Comparison of ENCODE assay signal across 19 mouse cellular contexts in the genomic region with DNA sequence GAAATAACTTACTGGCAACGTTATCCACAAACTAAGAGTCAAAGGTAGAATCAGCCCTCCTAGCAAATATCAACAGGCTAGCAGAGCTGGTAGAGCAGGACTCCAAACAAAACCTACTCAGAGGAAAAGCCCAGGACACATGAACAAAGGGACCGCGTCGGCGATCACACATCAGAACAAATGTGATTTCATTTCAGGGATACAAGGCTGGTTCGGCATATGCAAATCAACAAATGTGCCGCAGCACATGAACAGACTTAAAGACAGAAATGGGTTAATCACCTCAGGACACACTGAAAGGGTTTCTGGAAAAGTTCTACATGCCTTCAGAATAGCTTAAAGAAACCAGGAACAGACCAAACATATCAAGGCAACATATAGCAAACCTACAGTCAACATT.
DNase-seq lines count a peak whose midpoint lies in the region; TF ChIP-seq lines count a peak whose summit lies in the region.
"Had no signal": no experiment of that assay in that cellular context is flagged by ENCODE, and none has a peak within 500 bp of the region (broad histone marks: within the 10 kb centered on the region; RNA-seq: fewer than 3 reads in every experiment).

No protein-coding gene starts in this region.

- H3K79me2 ChIP-seq in heart, adult 2 months (replicated peaks; ENCODE audit: control insufficient read depth, insufficient read depth, low read length) = no peaks in the 10 kb centered on the region
- H3K79me2 ChIP-seq in CH12.LX (replicated peaks; ENCODE audit: control insufficient read depth, extremely low read depth, insufficient read depth, poor library complexity, severe bottlenecking) = peaks cover 19% of the 10 kb centered on the region

- no peak for TF ChIP-seq RAD21 in CH12.LX (IDR thresholded peaks at IDR 0.05; ENCODE audit: low read depth, low read length)

- intact Hi-C loops in heart, adult 2 months (cut with DNase I) = no loop called here

- DNase-seq in heart, adult 11 months = peak; percentile 61
- DNase-seq in heart, adult 2 months = no peak
- no peak for DNase-seq in layer of hippocampus, adult 2 months (ENCODE audit: low spot score in 2 of 2)
- DNase-seq in layer of hippocampus, adult 18-20 months (ENCODE audit: low spot score in 2 of 2) = no peak
- DNase-seq in CH12.LX (ENCODE audit: extremely low read depth) = no peak
- DNase-seq in frontal cortex, postnatal 14 days (ENCODE audit: low spot score in 2 of 2) = no peak
- DNase-seq: adrenal gland, adult 2 months; adrenal gland, adult 8-10 months; adrenal gland, postnatal 10 days; adrenal gland, postnatal 14 days; adrenal gland, postnatal 25 days; adrenal gland, postnatal 36 days; B cell, adult 2 months; cerebellum, adult 11 months; cerebellum, adult 11-12 months; cerebellum, adult 18-20 months; cerebellum, adult 2 months had no signal

- H3K27ac ChIP-seq in heart, adult 2 months = no peak overlapping the region
- peak overlapping the region; percentile 7; the same call in 1 of the 2 replicates for H3K27ac ChIP-seq in layer of hippocampus, adult 2 months
- H3K27ac ChIP-seq in CH12.LX (ENCODE audit: insufficient read depth, low read depth) = peak overlapping the region; percentile 40

- H3K4me3 ChIP-seq in heart, adult 2 months = no peak overlapping the region
- H3K4me3 ChIP-seq in layer of hippocampus, adult 2 months = no peak overlapping the region
- H3K4me3 ChIP-seq in CH12.LX (replicated peaks in 1 of 3; ENCODE audit: low read depth in 2 of 3, low read length in 2 of 3, poor library complexity in 1 of 3) = peak overlapping the region; percentile 33 to 49 (median 34)

- in situ Hi-C loops in CH12.LX (cut with MboI; ENCODE audit: low pct_ligation_motif_present, low pct_unique_long_range_greater_than_20kb, low sequenced_read_pairs) = no loop called here

- dilution Hi-C loops in CH12.LX (cut with MboI; ENCODE audit: extremely low pct_ligation_motif_present, extremely low pct_unique_long_range_greater_than_20kb, low sequenced_read_pairs) = no loop called here

- peaks cover 3% of the 10 kb centered on the region; the same call in 1 of the 2 replicates for H3K4me1 ChIP-seq in heart, adult 2 months (ENCODE audit: control insufficient read depth, insufficient read depth, low read length)
- peaks cover 15 to 72% of the 10 kb centered on the region in 2 experiments for H3K4me1 ChIP-seq in CH12.LX (ENCODE audit: control insufficient read depth in 1 of 2, insufficient read depth in 2 of 2)

- no peak for TF ChIP-seq CTCF in heart, adult 2 months (IDR thresholded peaks at IDR 0.05)
- TF ChIP-seq CTCF in layer of hippocampus, adult 2 months (conservative IDR thresholded peaks at IDR 0.05) = no peak
- TF ChIP-seq CTCF in CH12.LX (conservative IDR thresholded peaks at IDR 0.05 in 1 of 2, IDR thresholded peaks at IDR 0.05 in 1 of 2; ENCODE audit: low read depth in 2 of 2, low read length in 2 of 2) = no peak

- H3K36me3 ChIP-seq in heart, adult 2 months (ENCODE audit: control insufficient read depth, insufficient read depth, low read length) = peaks cover 4% of the 10 kb centered on the region; the same call in 1 of the 2 replicates
- H3K36me3 ChIP-seq in CH12.LX (replicated peaks in 1 of 2; ENCODE audit: control insufficient read depth in 1 of 2, insufficient read depth in 1 of 2, low read length in 1 of 2) = peaks cover 17 to 27% of the 10 kb centered on the region in 2 experiments

- H3K9me3 ChIP-seq in CH12.LX (replicated peaks; ENCODE audit: low read length) = no peaks in the 10 kb centered on the region
- H3K9me3 ChIP-seq: G1E had no signal

- TF ChIP-seq EP300 in heart, adult 2 months (IDR thresholded peaks at IDR 0.05; ENCODE audit: insufficient read depth, low read depth, low read length) = no peak
- TF ChIP-seq EP300 in CH12.LX (IDR thresholded peaks at IDR 0.05; ENCODE audit: low read length) = peak; percentile 23

- H3K4me2 ChIP-seq in CH12.LX (ENCODE audit: insufficient read depth, low read depth, poor library complexity, severe bottlenecking) = peak overlapping the region; percentile 60

- H3K9ac ChIP-seq in heart, adult 2 months (ENCODE audit: low read depth, low read length) = no peak overlapping the region
- peak overlapping the region; percentile 62 for H3K9ac ChIP-seq in CH12.LX (ENCODE audit: insufficient read depth, low read depth)

- no peaks in the 10 kb centered on the region for H3K27me3 ChIP-seq in heart, adult 2 months (ENCODE audit: control insufficient read depth, insufficient read depth, low read length)
- no peaks in the 10 kb centered on the region for H3K27me3 ChIP-seq in CH12.LX (replicated peaks)
- H3K27me3 ChIP-seq: Patski had no signal

- 96% methylated on average over 7 of the region's 7 CpGs for WGBS in heart, adult 2 months

- TF ChIP-seq POLR2A in heart, adult 2 months (IDR thresholded peaks at IDR 0.05; ENCODE audit: insufficient read depth, low read depth, low read length) = no peak
- TF ChIP-seq POLR2A in CH12.LX (IDR thresholded peaks at IDR 0.05; ENCODE audit: low read depth, low read length) = peak; percentile 60

TF ChIP-seq in CH12.LX, 34 proteins besides CTCF, POLR2A, EP300 and RAD21:
- TF ChIP-seq ZMIZ1 (IDR thresholded peaks at IDR 0.05; ENCODE audit: low read depth, low read length) = no peak
- no peak for TF ChIP-seq ZC3H11A (IDR thresholded peaks at IDR 0.05; ENCODE audit: low read depth, low read length)
- peak; percentile 66; the same call in 1 of the 2 replicates for TF ChIP-seq TBP (conservative IDR thresholded peaks at IDR 0.05; ENCODE audit: low read depth, low read length)
- no peak for TF ChIP-seq TCF12 (IDR thresholded peaks at IDR 0.05; ENCODE audit: low read depth, low read length)
- 0 out of 2 replicates have a peak, but pooled peaks have one; percentile 24 for TF ChIP-seq NELFE (IDR thresholded peaks at IDR 0.05; ENCODE audit: low read depth, low read length)
- peak; percentile 30; the same call in 1 of the 2 replicates for TF ChIP-seq SIN3A (IDR thresholded peaks at IDR 0.05; ENCODE audit: low read length)
- no peak for TF ChIP-seq ZKSCAN1 (IDR thresholded peaks at IDR 0.05; ENCODE audit: borderline replicate concordance, low read depth, low read length)
- 0 out of 2 replicates have a peak, but pooled peaks have one; percentile 13 for TF ChIP-seq MXI1 (IDR thresholded peaks at IDR 0.05; ENCODE audit: low read depth, low read length)
- peak; percentile 79 for TF ChIP-seq BHLHE40 (IDR thresholded peaks at IDR 0.05; ENCODE audit: low read depth, low read length)
- no peak for TF ChIP-seq ZNF384 (IDR thresholded peaks at IDR 0.05; ENCODE audit: low read depth, low read length)
- TF ChIP-seq USF2 (conservative IDR thresholded peaks at IDR 0.05; ENCODE audit: low read depth, low read length) = no peak
- peak; percentile 24; the same call in 1 of the 2 replicates for TF ChIP-seq ETS1 (conservative IDR thresholded peaks at IDR 0.05; ENCODE audit: low read depth, low read length)

Comparison
In these comparisons a context has a peak if more than half of its experiments do, and no peak if none do; other contexts are left out.
1. H3K4me3 ChIP-seq: peak in CH12.LX (3 of 3); none in heart, adult 2 months (single experiment) and layer of hippocampus, adult 2 months (single experiment).